Mouse (Mus musculus): Measurements from ENCODE around the gene Slc30a6. TPM values are rescaled to one million over a fixed set of nuclear protein-coding genes. Genes with fewer than 3 reads are reported as not detected.

Gene Slc30a6
- total and polyA plus RNA-seq, 3 experiments: 1.2 to 50.7 (median 15.4) TPM

DNA sequence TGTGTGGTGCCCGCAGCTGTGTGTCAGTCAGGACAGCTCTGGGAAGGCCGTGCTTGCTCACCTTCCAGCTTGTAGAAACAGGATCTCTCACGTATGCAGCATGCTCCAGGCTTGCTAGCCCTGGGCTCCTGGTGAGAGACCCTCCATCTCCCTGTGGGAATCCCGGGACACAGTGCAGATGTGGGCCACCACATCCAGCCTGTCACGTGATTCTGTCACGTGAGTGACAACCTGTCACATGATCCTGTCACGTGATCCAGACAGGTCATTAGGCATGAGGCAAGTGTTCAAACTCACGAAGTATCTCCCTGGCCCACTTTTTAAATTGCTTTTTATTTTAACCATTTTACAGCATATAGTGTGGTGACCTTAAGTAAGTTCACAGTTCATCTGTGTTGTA, 17.9 kb downstream of the Slc30a6 start:
- no peaks in the 10 kb centered on the region for H3K4me1 ChIP-seq (ENCODE audit: insufficient read depth, low read depth, low read length)
- no peaks in the 10 kb centered on the region for H3K9me3 ChIP-seq (replicated peaks)
- H3K27me3 ChIP-seq (ENCODE audit: insufficient read depth, low read length): no peaks in the 10 kb centered on the region
- no peak overlapping the region for H3K4me3 ChIP-seq (ENCODE audit: low read depth, low read length)
- TF ChIP-seq CTCF (IDR thresholded peaks at IDR 0.05; ENCODE audit: low read depth, low read length): no peak
- TF ChIP-seq TAL1 (conservative IDR thresholded peaks at IDR 0.05; ENCODE audit: low read depth, low read length): no peak
- TF ChIP-seq GATA1 (IDR thresholded peaks at IDR 0.05; ENCODE audit: borderline replicate concordance, low read length): no peak
- TF ChIP-seq GATA2 (IDR thresholded peaks at IDR 0.05; ENCODE audit: borderline replicate concordance, low read depth, low read length): no peak
- TF ChIP-seq POLR2AphosphoS5 (IDR thresholded peaks at IDR 0.05; ENCODE audit: insufficient replicate concordance, low read depth, low read length): no peak
- DNase-seq (ENCODE audit: low spot score) (no peak), ATAC-seq (ENCODE audit: extremely low read depth, insufficient number of reproducible peaks, low FRiP score, poor library complexity, severe bottlenecking) (no peak)
- peaks cover 73% of the 10 kb centered on the region for H3K36me3 ChIP-seq (replicated peaks)

DNA sequence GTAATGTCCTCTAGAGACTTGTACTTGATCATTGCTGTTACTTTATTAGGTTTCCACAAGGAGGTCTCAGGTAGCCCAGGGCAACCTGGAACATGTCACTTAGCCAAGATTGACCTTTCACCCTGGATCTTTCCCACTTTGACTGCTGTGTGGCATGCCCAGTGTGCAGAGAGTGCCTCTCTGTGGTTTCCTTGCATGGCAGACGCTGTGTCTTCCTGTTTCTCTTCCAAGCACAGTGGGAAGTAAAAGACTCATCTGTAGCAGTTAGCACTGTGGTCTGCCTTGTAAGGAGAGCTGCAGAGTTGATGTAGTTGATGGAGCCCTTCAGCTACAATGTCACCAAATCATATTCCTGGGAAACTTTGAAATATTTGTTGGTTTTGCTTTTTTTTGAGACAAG, 19.3 kb downstream of the Slc30a6 start:
- Histone ChIP-seq H3K4me1 (ENCODE audit: insufficient read depth, low read depth, low read length) (no peaks in the 10 kb centered on the region), H3K27me3 (ENCODE audit: insufficient read depth, low read length) (no peaks in the 10 kb centered on the region), H3K9me3 (replicated peaks) (no peaks in the 10 kb centered on the region), H3K36me3 (replicated peaks) (peaks cover 78% of the 10 kb centered on the region), H3K4me3 (ENCODE audit: low read depth, low read length) (no peak overlapping the region)
- no peak for ATAC-seq (ENCODE audit: extremely low read depth, insufficient number of reproducible peaks, low FRiP score, poor library complexity, severe bottlenecking)
- no peak for DNase-seq (ENCODE audit: low spot score)
- TF ChIP-seq CTCF (IDR thresholded peaks at IDR 0.05; ENCODE audit: low read depth, low read length) (no peak), TAL1 (conservative IDR thresholded peaks at IDR 0.05; ENCODE audit: low read depth, low read length) (no peak), GATA1 (IDR thresholded peaks at IDR 0.05; ENCODE audit: borderline replicate concordance, low read length) (no peak), GATA2 (IDR thresholded peaks at IDR 0.05; ENCODE audit: borderline replicate concordance, low read depth, low read length) (no peak), POLR2AphosphoS5 (IDR thresholded peaks at IDR 0.05; ENCODE audit: insufficient replicate concordance, low read depth, low read length) (no peak)

DNA sequence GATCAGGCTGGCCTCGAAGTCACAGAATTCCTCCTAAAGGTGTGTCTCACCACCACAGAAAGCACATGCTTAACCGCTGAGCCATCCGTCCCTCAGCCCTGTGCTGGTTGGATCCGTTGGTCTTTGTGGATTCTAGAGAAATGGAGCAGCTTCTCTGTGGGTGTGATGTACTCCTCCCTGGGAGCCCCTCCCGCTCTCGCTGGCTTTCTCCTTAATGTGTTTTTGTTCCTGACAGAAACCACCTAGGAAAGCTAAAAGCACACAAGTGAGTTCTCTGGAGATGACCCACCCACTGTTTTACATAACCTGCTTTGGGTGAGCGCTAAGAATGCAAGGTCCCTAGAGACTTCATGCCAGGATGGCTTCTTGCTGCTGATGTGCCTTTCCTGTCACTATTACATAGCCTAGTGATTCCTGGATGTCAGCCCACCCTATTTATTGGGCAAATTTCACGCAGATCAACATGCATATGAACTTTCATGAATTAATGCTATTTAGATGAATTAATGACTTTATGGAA, 21.5 kb downstream of the Slc30a6 start:
- ATAC-seq (ENCODE audit: extremely low read depth, insufficient number of reproducible peaks, low FRiP score, poor library complexity, severe bottlenecking): no peak
- DNase-seq (ENCODE audit: low spot score): no peak
- peaks cover 78% of the 10 kb centered on the region for H3K36me3 ChIP-seq (replicated peaks)

DNA sequence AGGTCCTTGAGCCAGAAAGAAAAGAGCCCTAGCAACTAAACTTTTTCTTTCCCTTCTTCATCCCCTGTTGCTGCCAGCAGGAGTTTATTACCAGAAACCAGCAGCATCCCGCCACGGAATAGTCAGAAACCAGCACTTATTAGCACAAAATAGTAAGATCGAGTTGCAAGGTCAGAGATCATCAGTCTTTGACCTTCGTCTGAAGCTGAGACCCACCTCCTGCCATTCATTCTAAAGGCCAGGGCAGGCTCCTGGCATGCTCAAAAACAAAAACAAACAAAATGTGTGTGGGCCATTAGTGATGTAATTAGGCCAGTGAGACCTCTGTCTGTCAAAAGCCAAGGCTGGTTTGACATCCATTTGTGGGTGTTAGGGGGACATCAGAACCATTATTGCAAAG, 22.8 kb downstream of the Slc30a6 start:
- TF ChIP-seq CTCF (IDR thresholded peaks at IDR 0.05; ENCODE audit: low read depth, low read length): no peak
- TF ChIP-seq POLR2AphosphoS5 (IDR thresholded peaks at IDR 0.05; ENCODE audit: insufficient replicate concordance, low read depth, low read length): no peak
- TF ChIP-seq GATA1 (IDR thresholded peaks at IDR 0.05; ENCODE audit: borderline replicate concordance, low read length): no peak
- no peak for TF ChIP-seq GATA2 (IDR thresholded peaks at IDR 0.05; ENCODE audit: borderline replicate concordance, low read depth, low read length)
- TF ChIP-seq TAL1 (conservative IDR thresholded peaks at IDR 0.05; ENCODE audit: low read depth, low read length): no peak
- no peak for DNase-seq (ENCODE audit: low spot score)
- Histone ChIP-seq H3K4me3 (ENCODE audit: low read depth, low read length) (no peak overlapping the region), H3K27me3 (ENCODE audit: insufficient read depth, low read length) (no peaks in the 10 kb centered on the region), H3K9me3 (replicated peaks) (no peaks in the 10 kb centered on the region), H3K36me3 (replicated peaks) (peaks cover 79% of the 10 kb centered on the region), H3K4me1 (ENCODE audit: insufficient read depth, low read depth, low read length) (no peaks in the 10 kb centered on the region)
- ATAC-seq (ENCODE audit: extremely low read depth, insufficient number of reproducible peaks, low FRiP score, poor library complexity, severe bottlenecking): no peak

More for the DNA sequence above, 21.5 kb downstream of the Slc30a6 start:
- Histone ChIP-seq H3K9me3 (replicated peaks) (no peaks in the 10 kb centered on the region), H3K27me3 (ENCODE audit: insufficient read depth, low read length) (no peaks in the 10 kb centered on the region), H3K4me3 (ENCODE audit: low read depth, low read length) (no peak overlapping the region), H3K4me1 (ENCODE audit: insufficient read depth, low read depth, low read length) (no peaks in the 10 kb centered on the region)
- TF ChIP-seq POLR2AphosphoS5 (IDR thresholded peaks at IDR 0.05; ENCODE audit: insufficient replicate concordance, low read depth, low read length): no peak
- TF ChIP-seq TAL1 (conservative IDR thresholded peaks at IDR 0.05; ENCODE audit: low read depth, low read length): no peak
- no peak for TF ChIP-seq GATA2 (IDR thresholded peaks at IDR 0.05; ENCODE audit: borderline replicate concordance, low read depth, low read length)
- TF ChIP-seq CTCF (IDR thresholded peaks at IDR 0.05; ENCODE audit: low read depth, low read length): no peak
- no peak for TF ChIP-seq GATA1 (IDR thresholded peaks at IDR 0.05; ENCODE audit: borderline replicate concordance, low read length)

DNA sequence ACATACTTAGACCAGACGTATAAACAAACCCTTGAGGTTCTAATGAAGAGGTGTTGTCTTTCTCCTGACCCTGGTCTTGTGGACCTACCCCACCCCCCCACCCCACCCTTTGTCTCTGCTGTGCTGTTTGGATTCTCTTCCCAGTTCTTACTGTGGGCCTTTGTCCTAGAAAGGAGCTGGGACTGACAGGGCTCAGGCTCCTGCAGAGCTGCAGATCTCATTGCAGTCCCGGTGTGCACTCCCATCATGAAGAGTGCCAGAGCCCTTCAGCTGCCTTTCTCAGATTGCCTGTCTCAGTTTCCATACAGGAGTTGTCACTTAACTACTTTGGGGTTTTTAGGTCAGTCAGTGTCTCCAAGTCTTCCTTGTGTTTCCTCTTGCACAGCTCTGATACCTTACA, 25.2 kb downstream of the Slc30a6 start:
- DNase-seq (ENCODE audit: low spot score): no peak
- no peak for TF ChIP-seq TAL1 (conservative IDR thresholded peaks at IDR 0.05; ENCODE audit: low read depth, low read length)
- TF ChIP-seq POLR2AphosphoS5 (IDR thresholded peaks at IDR 0.05; ENCODE audit: insufficient replicate concordance, low read depth, low read length): no peak
- no peak for TF ChIP-seq GATA1 (IDR thresholded peaks at IDR 0.05; ENCODE audit: borderline replicate concordance, low read length)
- no peak for TF ChIP-seq CTCF (IDR thresholded peaks at IDR 0.05; ENCODE audit: low read depth, low read length)
- no peak for TF ChIP-seq GATA2 (IDR thresholded peaks at IDR 0.05; ENCODE audit: borderline replicate concordance, low read depth, low read length)
- Histone ChIP-seq H3K36me3 (replicated peaks) (peaks cover 76% of the 10 kb centered on the region), H3K4me3 (ENCODE audit: low read depth, low read length) (no peak overlapping the region), H3K9me3 (replicated peaks) (no peaks in the 10 kb centered on the region), H3K4me1 (ENCODE audit: insufficient read depth, low read depth, low read length) (no peaks in the 10 kb centered on the region), H3K27me3 (ENCODE audit: insufficient read depth, low read length) (no peaks in the 10 kb centered on the region)
- no peak for ATAC-seq (ENCODE audit: extremely low read depth, insufficient number of reproducible peaks, low FRiP score, poor library complexity, severe bottlenecking)

GRCm38 (mm10) chr17:74424401-74425005, 29.1 kb downstream of the Slc30a6 start:
- H3K4me1 ChIP-seq (ENCODE audit: insufficient read depth, low read depth, low read length): no peaks in the 10 kb centered on the region
- TF ChIP-seq CTCF (IDR thresholded peaks at IDR 0.05; ENCODE audit: low read depth, low read length): no peak
- TF ChIP-seq TAL1 (conservative IDR thresholded peaks at IDR 0.05; ENCODE audit: low read depth, low read length): no peak
- no peak for TF ChIP-seq GATA1 (IDR thresholded peaks at IDR 0.05; ENCODE audit: borderline replicate concordance, low read length)
- TF ChIP-seq GATA2 (IDR thresholded peaks at IDR 0.05; ENCODE audit: borderline replicate concordance, low read depth, low read length): no peak
- TF ChIP-seq POLR2AphosphoS5 (IDR thresholded peaks at IDR 0.05; ENCODE audit: insufficient replicate concordance, low read depth, low read length): no peak
- DNase-seq (ENCODE audit: low spot score) (no peak), ATAC-seq (ENCODE audit: extremely low read depth, insufficient number of reproducible peaks, low FRiP score, poor library complexity, severe bottlenecking) (no peak)
- peaks cover 65% of the 10 kb centered on the region for H3K36me3 ChIP-seq (replicated peaks)
- H3K27me3 ChIP-seq (ENCODE audit: insufficient read depth, low read length): no peaks in the 10 kb centered on the region
- no peak overlapping the region for H3K4me3 ChIP-seq (ENCODE audit: low read depth, low read length)
- H3K9me3 ChIP-seq (replicated peaks): no peaks in the 10 kb centered on the region
